8 mouse cellular contexts compared by ENCODE assay signal in genomic region chr1:36307495-36308280, GRCm38 (mm10). TPM values are rescaled to one million over a fixed set of nuclear protein-coding genes. Genes with fewer than 3 reads are reported as not detected.
DNase-seq lines count a peak whose midpoint lies in the region; ATAC-seq lines count a peak whose summit lies in the region.

Gene Arid5a, plus strand, starts transcription at chr1:36307733.

- peak; percentile 97 for DNase-seq in CD4-positive helper T cell, adult 2 months (ENCODE audit: low read depth, low spot score)
- DNase-seq in brain, embryonic 18.5 days (ENCODE audit: low read depth, low spot score): peak; percentile 87
- DNase-seq in kidney, postnatal 14 days: peak; percentile 93
- peak; percentile 75 for DNase-seq in liver, embryonic 13.5 days
- DNase-seq in neural tube, embryonic 10.5 days (ENCODE audit: extremely low spot score, low spot score): peak; percentile 91

- 0 out of 2 replicates have a peak, but pooled peaks cover 2% of the 10 kb centered on the region for H3K36me3 ChIP-seq in heart, embryonic 14.5 days (ENCODE audit: control insufficient read depth, insufficient read depth, low read length)
- no peaks in the 10 kb centered on the region for H3K36me3 ChIP-seq in liver, embryonic 13.5 days
- H3K36me3 ChIP-seq in stomach, embryonic 16.5 days (ENCODE audit: control insufficient read depth, insufficient read depth, low read length): no peaks in the 10 kb centered on the region

- H3K9ac ChIP-seq in heart, embryonic 14.5 days (ENCODE audit: low read length): peak within 1 kb of the TSS; percentile 78
- peak within 1 kb of the TSS; percentile 77 for H3K9ac ChIP-seq in liver, embryonic 13.5 days
- peak within 1 kb of the TSS; percentile 70 for H3K9ac ChIP-seq in stomach, embryonic 16.5 days (ENCODE audit: low read length)

- peak within 1 kb of the TSS; percentile 59 to 77 for H3K4me3 ChIP-seq in heart, embryonic 14.5 days (ENCODE audit: control insufficient read depth in 1 of 2, insufficient read depth in 1 of 2, low read depth in 1 of 2, low read length in 2 of 2)
- H3K4me3 ChIP-seq in liver, embryonic 13.5 days (replicated peaks): peak within 1 kb of the TSS; percentile 71
- peak within 1 kb of the TSS; percentile 65 for H3K4me3 ChIP-seq in stomach, embryonic 16.5 days (replicated peaks; ENCODE audit: low read length)

- no peaks in the 10 kb centered on the region for H3K27me3 ChIP-seq in heart, embryonic 14.5 days (ENCODE audit: control insufficient read depth, insufficient read depth, low read length)
- peaks cover 59% of the 10 kb centered on the region for H3K27me3 ChIP-seq in liver, embryonic 13.5 days
- H3K27me3 ChIP-seq in stomach, embryonic 16.5 days (ENCODE audit: control insufficient read depth, insufficient read depth, low read length): peaks cover 21% of the 10 kb centered on the region

- H3K4me2 ChIP-seq in heart, embryonic 14.5 days (ENCODE audit: low read length): peak within 1 kb of the TSS; percentile 77
- peak within 1 kb of the TSS; percentile 95 for H3K4me2 ChIP-seq in liver, embryonic 13.5 days
- peak within 1 kb of the TSS; percentile 85 for H3K4me2 ChIP-seq in stomach, embryonic 16.5 days (ENCODE audit: low read depth, low read length)

- H3K4me1 ChIP-seq in heart, embryonic 14.5 days (ENCODE audit: control insufficient read depth in 2 of 2, insufficient read depth in 2 of 2, low read length in 2 of 2): peaks cover 31 to 43% of the 10 kb centered on the region in 2 experiments
- H3K4me1 ChIP-seq in liver, embryonic 13.5 days (replicated peaks): peaks cover 26% of the 10 kb centered on the region
- H3K4me1 ChIP-seq in stomach, embryonic 16.5 days (ENCODE audit: control insufficient read depth, insufficient read depth, low read length): peaks cover 11% of the 10 kb centered on the region

- H3K9me3 ChIP-seq in heart, embryonic 14.5 days (ENCODE audit: control insufficient read depth, low read length): no peaks in the 10 kb centered on the region
- no peaks in the 10 kb centered on the region for H3K9me3 ChIP-seq in liver, embryonic 13.5 days (replicated peaks)
- no peaks in the 10 kb centered on the region for H3K9me3 ChIP-seq in stomach, embryonic 16.5 days (replicated peaks; ENCODE audit: control insufficient read depth, low read length)

- peak within 1 kb of the TSS; percentile 76 for H3K27ac ChIP-seq in heart, embryonic 14.5 days (replicated peaks in 1 of 2; ENCODE audit: control insufficient read depth in 1 of 2, insufficient read depth in 1 of 2, low read depth in 2 of 2, low read length in 2 of 2)
- peak within 1 kb of the TSS; percentile 76 for H3K27ac ChIP-seq in liver, embryonic 13.5 days
- no peak within 1 kb of the TSS; the same call in 1 of the 2 replicates for H3K27ac ChIP-seq in stomach, embryonic 16.5 days (ENCODE audit: low read length)

- WGBS in heart, embryonic 14.5 days: under 1% methylated on average over 65 of the region's 65 CpGs
- under 1% methylated on average over 65 of the region's 65 CpGs for WGBS in liver, embryonic 13.5 days (ENCODE audit: insufficient replicate concordance)
- under 1% methylated on average over 64 of the region's 65 CpGs for WGBS in stomach, embryonic 16.5 days

- peak; percentile 92 for ATAC-seq in erythroid progenitor cell, adult 5-6 weeks (replicated peaks; ENCODE audit: low FRiP score, poor library complexity, severe bottlenecking)
- ATAC-seq in heart, embryonic 14.5 days (ENCODE audit: insufficient number of reproducible peaks, insufficient read depth, low FRiP score, low read depth): peak; percentile 78
- peak; percentile 92 for ATAC-seq in liver, embryonic 13.5 days (ENCODE audit: low read depth)
- ATAC-seq in stomach, embryonic 16.5 days (ENCODE audit: insufficient read depth, low FRiP score): peak; percentile 87

RNA-seq across cellular contexts. Expression of gene Arid5a, which starts in this region (rescaled TPM):
- 2.9 and 9.2 TPM in 2 replicates for total RNA-seq in erythroid progenitor cell, adult 5-6 weeks (2015; ENCODE audit: low replicate concordance)
- total RNA-seq in erythroid progenitor cell, adult 5-6 weeks (2017; ENCODE audit: low replicate concordance): 0.53 and 2.1 TPM in 2 replicates
- polyA plus RNA-seq in heart, embryonic 14.5 days (2014; fragmentation: Nextera tagmentation; extraction: Ambion mirVana): 10.3 and 12.5 TPM in 2 replicates
- 2.1 and 2.2 TPM in 2 replicates for polyA plus RNA-seq in liver, embryonic 13.5 days (2015; fragmentation: Nextera tagmentation; extraction: Ambion mirVana)
- 4.8 and 4.9 TPM in 2 replicates for polyA plus RNA-seq in stomach, embryonic 16.5 days (2015; fragmentation: Nextera tagmentation; extraction: Ambion mirVana)
